Mouse (Mus musculus): ENCODE measurements at regions not wholly inside any gene's neighbourhood (a gene's known extent, or its start where the extent isn't known, plus 50 kb on each side); places are given as distances from the start of the nearest gene placed in this dataset.

- no peak for ATAC-seq (ENCODE audit: extremely low read depth, insufficient number of reproducible peaks, low FRiP score, poor library complexity, severe bottlenecking)
- peaks cover 41% of the 10 kb centered on the region for H3K4me1 ChIP-seq (ENCODE audit: insufficient read depth, low read depth, low read length)
- TF ChIP-seq GATA2 (IDR thresholded peaks at IDR 0.05; ENCODE audit: borderline replicate concordance, low read depth, low read length) (no peak), TAL1 (conservative IDR thresholded peaks at IDR 0.05; ENCODE audit: low read depth, low read length) (no peak), POLR2AphosphoS5 (IDR thresholded peaks at IDR 0.05; ENCODE audit: insufficient replicate concordance, low read depth, low read length) (no peak), CTCF (IDR thresholded peaks at IDR 0.05; ENCODE audit: low read depth, low read length) (no peak), GATA1 (IDR thresholded peaks at IDR 0.05; ENCODE audit: borderline replicate concordance, low read length) (no peak)
- H3K36me3 ChIP-seq (replicated peaks): no peaks in the 10 kb centered on the region
- no peak for DNase-seq (ENCODE audit: low spot score)
- no peak overlapping the region for H3K4me3 ChIP-seq (ENCODE audit: low read depth, low read length)
- H3K27me3 ChIP-seq (ENCODE audit: insufficient read depth, low read length): peaks cover 7% of the 10 kb centered on the region; the same call in 1 of the 2 replicates
- H3K9me3 ChIP-seq (replicated peaks): peaks cover 3% of the 10 kb centered on the region
Measured at GRCm38 (mm10) chr12:79973566-79974230, 139.1 kb downstream of the Zfp36l1 start.

DNA sequence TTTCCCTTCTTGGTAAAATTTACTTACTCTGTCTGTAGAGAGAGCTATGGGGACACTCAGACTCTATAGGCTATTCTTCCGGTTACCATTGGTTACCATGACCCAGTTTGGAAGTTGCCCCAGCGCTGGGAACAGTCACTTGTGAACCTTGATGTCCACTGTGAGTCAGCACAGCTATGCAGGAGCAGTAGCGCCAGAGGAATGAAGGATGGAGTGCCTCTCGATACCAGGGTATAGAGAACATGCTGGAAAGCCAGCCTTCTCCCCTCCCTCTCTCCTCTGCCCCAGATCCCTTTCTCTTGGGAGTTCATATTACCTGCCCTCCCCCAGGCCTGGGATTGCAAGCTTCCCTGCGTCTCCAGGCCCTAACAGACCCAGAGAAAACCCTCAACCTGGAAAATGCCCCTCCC is 141.8 kb downstream of the Zfp36l1 start:
- Histone ChIP-seq H3K4me3 (ENCODE audit: low read depth, low read length) (no peak overlapping the region), H3K36me3 (replicated peaks) (no peaks in the 10 kb centered on the region), H3K9me3 (replicated peaks) (peaks cover 3% of the 10 kb centered on the region), H3K27me3 (ENCODE audit: insufficient read depth, low read length) (peaks cover 25% of the 10 kb centered on the region), H3K4me1 (ENCODE audit: insufficient read depth, low read depth, low read length) (peaks cover 45% of the 10 kb centered on the region)
- DNase-seq (ENCODE audit: low spot score): no peak
- ATAC-seq (ENCODE audit: extremely low read depth, insufficient number of reproducible peaks, low FRiP score, poor library complexity, severe bottlenecking): no peak
- no peak for TF ChIP-seq GATA2 (IDR thresholded peaks at IDR 0.05; ENCODE audit: borderline replicate concordance, low read depth, low read length)
- no peak for TF ChIP-seq GATA1 (IDR thresholded peaks at IDR 0.05; ENCODE audit: borderline replicate concordance, low read length)
- TF ChIP-seq CTCF (IDR thresholded peaks at IDR 0.05; ENCODE audit: low read depth, low read length): no peak
- TF ChIP-seq POLR2AphosphoS5 (IDR thresholded peaks at IDR 0.05; ENCODE audit: insufficient replicate concordance, low read depth, low read length): no peak
- TF ChIP-seq TAL1 (conservative IDR thresholded peaks at IDR 0.05; ENCODE audit: low read depth, low read length): no peak

DNA sequence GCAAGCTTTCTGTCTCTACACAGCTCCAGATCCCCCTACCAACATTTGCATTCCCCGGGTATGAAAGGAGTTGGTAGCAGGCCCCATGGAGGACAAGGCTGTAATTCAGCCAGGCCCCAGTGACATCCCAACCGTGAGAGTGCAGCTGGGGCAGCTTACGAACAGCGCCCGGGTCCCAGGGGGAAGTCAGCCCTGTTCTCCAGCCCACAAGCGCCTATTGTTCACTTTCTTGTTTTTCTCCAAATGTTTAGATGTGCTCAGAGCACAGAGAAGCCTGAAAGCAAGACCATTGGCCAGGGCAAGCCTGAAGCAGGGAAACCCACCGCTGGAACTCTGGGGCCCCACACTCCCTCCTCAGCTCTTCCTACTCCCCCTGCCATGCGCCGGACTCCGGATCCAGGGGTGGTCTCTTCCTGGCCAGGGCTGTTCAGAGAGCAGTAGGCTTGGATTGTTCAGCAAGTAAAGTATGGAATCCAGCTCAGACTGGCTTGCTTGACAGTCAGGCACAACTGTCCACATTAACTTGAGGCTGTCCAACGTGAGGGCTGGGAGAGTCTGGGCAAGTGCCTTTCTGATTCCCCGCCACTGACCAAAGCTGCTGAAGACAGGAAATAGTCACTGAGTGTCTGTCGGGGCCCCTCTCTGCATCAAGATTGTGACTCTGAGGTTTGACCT is 142.4 kb downstream of the Zfp36l1 start:
- DNase-seq (ENCODE audit: low spot score) (no peak), ATAC-seq (ENCODE audit: extremely low read depth, insufficient number of reproducible peaks, low FRiP score, poor library complexity, severe bottlenecking) (no peak)
- H3K36me3 ChIP-seq (replicated peaks): no peaks in the 10 kb centered on the region
- H3K9me3 ChIP-seq (replicated peaks): peaks cover 3% of the 10 kb centered on the region
- H3K4me3 ChIP-seq (ENCODE audit: low read depth, low read length): no peak overlapping the region
- H3K4me1 ChIP-seq (ENCODE audit: insufficient read depth, low read depth, low read length): peaks cover 45% of the 10 kb centered on the region
- TF ChIP-seq GATA2 (IDR thresholded peaks at IDR 0.05; ENCODE audit: borderline replicate concordance, low read depth, low read length) (no peak), POLR2AphosphoS5 (IDR thresholded peaks at IDR 0.05; ENCODE audit: insufficient replicate concordance, low read depth, low read length) (no peak), TAL1 (conservative IDR thresholded peaks at IDR 0.05; ENCODE audit: low read depth, low read length) (no peak), CTCF (IDR thresholded peaks at IDR 0.05; ENCODE audit: low read depth, low read length) (no peak)
- H3K27me3 ChIP-seq (ENCODE audit: insufficient read depth, low read length): peaks cover 31% of the 10 kb centered on the region

DNA sequence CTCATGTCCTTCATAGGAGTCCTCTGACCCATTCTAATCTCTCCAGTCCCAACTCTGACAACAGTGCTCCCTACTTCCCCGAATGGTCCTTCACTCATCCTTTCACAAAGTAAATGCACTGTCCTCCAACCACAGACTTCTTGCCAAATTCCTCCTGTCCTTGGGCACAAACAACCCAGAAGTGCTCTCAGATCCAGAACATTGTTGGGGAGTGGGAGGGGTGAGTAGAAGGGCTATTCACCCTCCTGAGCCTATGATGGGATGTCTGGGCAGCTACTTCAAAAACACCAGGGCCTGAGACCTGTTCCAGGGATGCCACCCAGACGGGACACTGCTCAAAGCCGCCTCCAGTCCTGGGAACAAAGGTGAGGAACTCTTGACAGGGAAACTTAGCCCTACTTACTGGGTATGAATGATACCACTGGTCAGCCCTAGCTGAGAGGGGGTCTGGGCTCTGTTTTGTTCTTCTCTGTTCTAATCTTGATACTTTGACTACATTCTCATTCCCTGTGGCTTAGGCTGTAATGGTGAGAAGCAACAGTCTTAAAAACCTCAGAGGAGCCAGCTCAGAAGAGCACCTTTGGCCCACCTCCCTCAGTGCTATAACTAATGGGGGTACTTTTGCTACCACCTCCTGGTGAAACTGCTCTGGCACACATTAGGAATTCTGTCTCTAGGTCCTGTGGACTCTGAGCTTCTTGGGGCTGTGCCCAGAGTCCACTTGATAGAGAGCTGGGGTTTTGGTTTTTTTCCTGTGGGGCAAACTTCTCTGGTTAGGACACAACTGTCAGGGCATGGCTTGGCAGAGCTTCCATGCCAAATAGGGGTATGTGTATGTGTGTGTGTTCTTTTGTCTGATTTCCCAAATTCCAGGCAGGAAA is 143.2 kb downstream of the Zfp36l1 start:
- Histone ChIP-seq H3K27me3 (ENCODE audit: insufficient read depth, low read length) (peaks cover 32% of the 10 kb centered on the region), H3K36me3 (replicated peaks) (no peaks in the 10 kb centered on the region), H3K9me3 (replicated peaks) (peaks cover 3% of the 10 kb centered on the region), H3K4me1 (ENCODE audit: insufficient read depth, low read depth, low read length) (peaks cover 42% of the 10 kb centered on the region), H3K4me3 (ENCODE audit: low read depth, low read length) (no peak overlapping the region)
- ATAC-seq (ENCODE audit: extremely low read depth, insufficient number of reproducible peaks, low FRiP score, poor library complexity, severe bottlenecking) (no peak), DNase-seq (ENCODE audit: low spot score) (no peak)
- TF ChIP-seq GATA1 (IDR thresholded peaks at IDR 0.05; ENCODE audit: borderline replicate concordance, low read length): no peak
- no peak for TF ChIP-seq GATA2 (IDR thresholded peaks at IDR 0.05; ENCODE audit: borderline replicate concordance, low read depth, low read length)
- TF ChIP-seq POLR2AphosphoS5 (IDR thresholded peaks at IDR 0.05; ENCODE audit: insufficient replicate concordance, low read depth, low read length): no peak
- no peak for TF ChIP-seq CTCF (IDR thresholded peaks at IDR 0.05; ENCODE audit: low read depth, low read length)
- no peak for TF ChIP-seq TAL1 (conservative IDR thresholded peaks at IDR 0.05; ENCODE audit: low read depth, low read length)

DNA sequence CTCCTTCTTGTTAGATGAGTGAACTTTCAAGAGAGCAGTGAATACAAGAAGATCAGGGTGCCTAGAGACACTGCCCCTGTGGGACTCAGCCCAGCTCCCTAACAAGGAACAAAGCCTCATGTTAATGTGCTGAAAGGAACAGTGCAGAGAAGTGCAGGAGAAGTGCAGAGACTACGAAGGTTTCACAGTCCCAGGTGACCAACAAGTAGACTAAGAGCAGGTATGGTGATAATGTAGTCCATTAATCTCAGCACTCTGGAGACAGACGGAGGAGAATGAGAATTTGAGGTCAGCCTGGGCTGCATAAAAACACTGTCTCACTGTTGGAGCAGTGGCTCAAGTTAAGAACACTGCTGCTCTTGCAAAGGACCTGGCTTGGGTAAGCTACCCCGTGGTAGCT is 144.1 kb downstream of the Zfp36l1 start:
- no peak for TF ChIP-seq TAL1 (conservative IDR thresholded peaks at IDR 0.05; ENCODE audit: low read depth, low read length)
- TF ChIP-seq CTCF (IDR thresholded peaks at IDR 0.05; ENCODE audit: low read depth, low read length): no peak
- no peak for TF ChIP-seq POLR2AphosphoS5 (IDR thresholded peaks at IDR 0.05; ENCODE audit: insufficient replicate concordance, low read depth, low read length)
- ATAC-seq (ENCODE audit: extremely low read depth, insufficient number of reproducible peaks, low FRiP score, poor library complexity, severe bottlenecking): no peak
- Histone ChIP-seq H3K36me3 (replicated peaks) (no peaks in the 10 kb centered on the region), H3K9me3 (replicated peaks) (peaks cover 3% of the 10 kb centered on the region), H3K4me1 (ENCODE audit: insufficient read depth, low read depth, low read length) (peaks cover 40% of the 10 kb centered on the region), H3K4me3 (ENCODE audit: low read depth, low read length) (no peak overlapping the region), H3K27me3 (ENCODE audit: insufficient read depth, low read length) (peaks cover 35% of the 10 kb centered on the region)
- no peak for DNase-seq (ENCODE audit: low spot score)
